In genomic region chr16:34756991-34757390, GRCm38 (mm10) we compare ENCODE assay signal across 17 mouse cellular contexts.
"Had no signal": no experiment of that assay in that cellular context is flagged by ENCODE, and none has a peak within 500 bp of the region (broad histone marks: within the 10 kb centered on the region; RNA-seq: fewer than 3 reads in every experiment).

No protein-coding gene starts in this region.

- H3K4me1 ChIP-seq: midbrain, embryonic 13.5 days; midbrain, embryonic 15.5 days; neural tube, embryonic 15.5 days had no signal

- H3K4me2 ChIP-seq: lung, embryonic 14.5 days; midbrain, embryonic 11.5 days; midbrain, embryonic 13.5 days; midbrain, embryonic 15.5 days; neural tube, embryonic 13.5 days; neural tube, embryonic 15.5 days had no signal

- ATAC-seq: midbrain, embryonic 13.5 days; midbrain, embryonic 15.5 days had no signal

- H3K27me3 ChIP-seq: midbrain, embryonic 15.5 days; neural tube, embryonic 13.5 days; neural tube, embryonic 15.5 days had no signal

- H3K9ac ChIP-seq: lung, embryonic 14.5 days; midbrain, embryonic 13.5 days; midbrain, embryonic 15.5 days; neural tube, embryonic 13.5 days; neural tube, embryonic 15.5 days had no signal

- H3K36me3 ChIP-seq: midbrain, embryonic 13.5 days; midbrain, embryonic 15.5 days; neural tube, embryonic 13.5 days; neural tube, embryonic 15.5 days had no signal

- H3K4me3 ChIP-seq: midbrain, embryonic 13.5 days; midbrain, embryonic 15.5 days; myocyte; neural tube, embryonic 13.5 days; neural tube, embryonic 15.5 days had no signal

- DNase-seq: lung, adult 18-20 months; lung, embryonic 14.5 days; lung, postnatal 10 days; lung, postnatal 4 days; right cerebral cortex, adult 18-20 months; right cerebral cortex, postnatal 25 days; right cerebral cortex, postnatal 4 days; spleen, adult 18-20 months; thymus, adult 18-20 months; thymus, postnatal 14 days; thymus, postnatal 36 days had no signal

- H3K9me3 ChIP-seq: midbrain, embryonic 13.5 days; midbrain, embryonic 15.5 days; neural tube, embryonic 13.5 days; neural tube, embryonic 15.5 days had no signal

- H3K27ac ChIP-seq: midbrain, embryonic 13.5 days; midbrain, embryonic 15.5 days; neural tube, embryonic 13.5 days; neural tube, embryonic 15.5 days had no signal
